Mouse (Mus musculus) bone marrow, adult 2 months (tissue): ENCODE results near the gene Pfdn4.
A peak's percentile ranks its signal among the peaks of the same experiment; 100 is the strongest.

Source experiments
- CTCF ChIP-seq: fragments of 200-500 bp; IDR thresholded peaks from 2 replicates; pipeline ENCODE4 v1.5.1; 2011; ENCODE audit warnings: low read length, control low read depth; ENCODE audit not compliant: control insufficient read depth, insufficient read depth
- POLR2A ChIP-seq: fragments of 200-500 bp; IDR thresholded peaks from 2 replicates; pipeline ENCODE4 v1.6.1; 2011; ENCODE audit warnings: low read depth, mild to moderate bottlenecking, control low read depth, low read length, borderline replicate concordance; ENCODE audit not compliant: control insufficient read depth

GRCm38 (mm10) chr2:170450933-170451332 lies 45.3 kb upstream of the Pfdn4 start:
- TF ChIP-seq POLR2A (no peak), CTCF (peak; percentile 82)
